ENCODE assay signal across 6 mouse cellular contexts in genomic region chr13:106997557-106997956, GRCm38 (mm10). TPM values are rescaled to one million over a fixed set of nuclear protein-coding genes. Genes with fewer than 3 reads are reported as not detected.
DNase-seq lines count a peak whose midpoint lies in the region; ATAC-seq and TF ChIP-seq lines count a peak whose summit lies in the region.
"Not testable (repeated sequence)": the region's sequence is repeated elsewhere in the genome, so short reads cannot be mapped to it uniquely, and the experiment has no call there.

No protein-coding gene starts in this region.

- H3K27me3 ChIP-seq in heart, postnatal 0 days (ENCODE audit: control insufficient read depth, insufficient read depth, low read length); liver, embryonic 14.5 days (ENCODE audit: control insufficient read depth, insufficient read depth, low read length); liver, postnatal 0 days (ENCODE audit: insufficient read depth, low read length): not testable (repeated sequence)

- DNase-seq in heart, postnatal 0 days (ENCODE audit: low spot score); liver, embryonic 14.5 days (ENCODE audit: low read depth in 3 of 3, low spot score in 3 of 3); liver, postnatal 0 days: not testable (repeated sequence)
- DNase-seq in naive thymus-derived CD4-positive, alpha-beta T cell, adult 2 months (ENCODE audit: low read depth), result peak; percentile 35

- not testable (repeated sequence) for H3K9ac ChIP-seq in heart, postnatal 0 days (replicated peaks; ENCODE audit: low read depth, low read length); liver, postnatal 0 days (replicated peaks)
- peak overlapping the region; percentile 48 for H3K9ac ChIP-seq in liver, embryonic 14.5 days (replicated peaks)

- H3K4me2 ChIP-seq in heart, postnatal 0 days (ENCODE audit: low read depth, low read length); liver, postnatal 0 days (ENCODE audit: low read depth, low read length): not testable (repeated sequence)
- peak overlapping the region; percentile 60 for H3K4me2 ChIP-seq in liver, embryonic 14.5 days (ENCODE audit: low read depth)

- WGBS in heart, postnatal 0 days, result 97% methylated on average over 4 of the region's 4 CpGs
- WGBS in liver, embryonic 14.5 days (ENCODE audit: insufficient replicate concordance), result 76% methylated on average over 3 of the region's 4 CpGs
- 91% methylated on average over 4 of the region's 4 CpGs for WGBS in liver, postnatal 0 days (ENCODE audit: insufficient replicate concordance)

- H3K4me3 ChIP-seq in heart, postnatal 0 days (ENCODE audit: low read depth, low read length); liver, embryonic 14.5 days (ENCODE audit: insufficient read depth in 1 of 2, low read depth in 2 of 2, low read length in 2 of 2); liver, postnatal 0 days (ENCODE audit: low read depth, low read length): not testable (repeated sequence)

- not testable (repeated sequence) for H3K36me3 ChIP-seq in heart, postnatal 0 days (replicated peaks; ENCODE audit: control insufficient read depth, insufficient read depth, low read length)
- H3K36me3 ChIP-seq in liver, embryonic 14.5 days (replicated peaks; ENCODE audit: control insufficient read depth, insufficient read depth, low read depth), result peaks cover 14% of the 10 kb centered on the region
- peaks cover 13% of the 10 kb centered on the region; the same call in 1 of the 2 replicates for H3K36me3 ChIP-seq in liver, postnatal 0 days (replicated peaks; ENCODE audit: insufficient read depth, low read length)

- peak; percentile 42 for ATAC-seq in CD4-positive, CD25-positive, alpha-beta regulatory T cell, adult 4 months
- ATAC-seq in activated CD4-positive, CD25-positive, alpha-beta regulatory T cell, adult 4 months, result peak; percentile 28
- ATAC-seq in heart, postnatal 0 days (ENCODE audit: insufficient read depth, low read depth); liver, embryonic 14.5 days (ENCODE audit: insufficient read depth); liver, postnatal 0 days: not testable (repeated sequence)

- not testable (repeated sequence) for H3K9me3 ChIP-seq in heart, postnatal 0 days (replicated peaks; ENCODE audit: control insufficient read depth, low read length); liver, embryonic 14.5 days (ENCODE audit: control insufficient read depth, low read length); liver, postnatal 0 days (ENCODE audit: low read length)

- H3K27ac ChIP-seq in heart, postnatal 0 days (ENCODE audit: low read depth), result peak overlapping the region; percentile 48; the same call in 1 of the 2 replicates
- peak overlapping the region; percentile 65 for H3K27ac ChIP-seq in liver, embryonic 14.5 days
- H3K27ac ChIP-seq in liver, postnatal 0 days (ENCODE audit: low read depth), result peak overlapping the region; percentile 62; the same call in 1 of the 2 replicates

- H3K4me1 ChIP-seq in heart, postnatal 0 days (ENCODE audit: control insufficient read depth, insufficient read depth), result peaks cover 32% of the 10 kb centered on the region
- H3K4me1 ChIP-seq in liver, embryonic 14.5 days (replicated peaks; ENCODE audit: control insufficient read depth in 2 of 2, insufficient read depth in 2 of 2, low read length in 1 of 2), result peaks cover 54% of the 10 kb centered on the region in 2 experiments
- H3K4me1 ChIP-seq in liver, postnatal 0 days (ENCODE audit: insufficient read depth), result peaks cover 27% of the 10 kb centered on the region

- not testable (repeated sequence) for TF ChIP-seq CTCF in heart, postnatal 0 days (IDR thresholded peaks at IDR 0.05; ENCODE audit: low read depth); liver, embryonic 14.5 days (IDR thresholded peaks at IDR 0.05; ENCODE audit: low read depth); liver, postnatal 0 days (IDR thresholded peaks at IDR 0.05; ENCODE audit: low read depth)

- not testable (repeated sequence) for TF ChIP-seq EP300 in heart, postnatal 0 days (IDR thresholded peaks at IDR 0.05; ENCODE audit: low read depth); liver, embryonic 14.5 days (IDR thresholded peaks at IDR 0.05; ENCODE audit: low read depth); liver, postnatal 0 days (IDR thresholded peaks at IDR 0.05; ENCODE audit: low read depth)

RNA-seq across cellular contexts. Expression of gene Kif2a, which starts 24.4 kb away (rescaled TPM):
- 10 to 100 TPM; 11.0 to 15.2 TPM for polyA plus RNA-seq in CD4-positive, CD25-positive, alpha-beta regulatory T cell, adult 4 months (2017; shearing (Covaris generic))
- polyA plus RNA-seq in activated CD4-positive, CD25-positive, alpha-beta regulatory T cell, adult 4 months (2017; shearing (Covaris generic)), result 10 to 100 TPM; 13.6 to 15.7 TPM
- total RNA-seq in heart, postnatal 0 days (2014; rRNA removed; ENCODE audit: low replicate concordance), result 6.5 and 6.7 TPM in 2 replicates
- polyA plus RNA-seq in heart, postnatal 0 days (2015; fragmentation: Nextera tagmentation; extraction: Ambion mirVana), result 11.7 and 13.0 TPM in 2 replicates
- 6.6 and 16.2 TPM in 2 replicates for polyA plus RNA-seq in liver, embryonic 14.5 days (2012; rRNA removed)
- polyA plus RNA-seq in liver, embryonic 14.5 days (2014; fragmentation: Nextera tagmentation; extraction: Ambion mirVana), result 19.2 and 25.2 TPM in 2 replicates
- 15.5 and 21.2 TPM in 2 replicates for polyA plus RNA-seq in liver, postnatal 0 days (2015; fragmentation: Nextera tagmentation; extraction: Ambion mirVana)

RNA-seq across cellular contexts. Expression of gene Dimt1, which starts 50.6 kb away (rescaled TPM):
- 10 to 100 TPM; 27.8 to 30.3 TPM for polyA plus RNA-seq in CD4-positive, CD25-positive, alpha-beta regulatory T cell, adult 4 months (2017; shearing (Covaris generic))
- 10 to 100 TPM; 25.5 to 34.2 TPM for polyA plus RNA-seq in activated CD4-positive, CD25-positive, alpha-beta regulatory T cell, adult 4 months (2017; shearing (Covaris generic))
- total RNA-seq in heart, postnatal 0 days (2014; rRNA removed; ENCODE audit: low replicate concordance), result 4.0 and 11.8 TPM in 2 replicates
- 16.2 and 16.4 TPM in 2 replicates for polyA plus RNA-seq in heart, postnatal 0 days (2015; fragmentation: Nextera tagmentation; extraction: Ambion mirVana)
- 7.6 and 9.2 TPM in 2 replicates for polyA plus RNA-seq in liver, embryonic 14.5 days (2012; rRNA removed)
- 18.6 and 19.5 TPM in 2 replicates for polyA plus RNA-seq in liver, embryonic 14.5 days (2014; fragmentation: Nextera tagmentation; extraction: Ambion mirVana)
- 9.4 and 10.1 TPM in 2 replicates for polyA plus RNA-seq in liver, postnatal 0 days (2015; fragmentation: Nextera tagmentation; extraction: Ambion mirVana)
